Mouse (Mus musculus): ENCODE results near the gene Pigk.

Gene Pigk

DNA sequence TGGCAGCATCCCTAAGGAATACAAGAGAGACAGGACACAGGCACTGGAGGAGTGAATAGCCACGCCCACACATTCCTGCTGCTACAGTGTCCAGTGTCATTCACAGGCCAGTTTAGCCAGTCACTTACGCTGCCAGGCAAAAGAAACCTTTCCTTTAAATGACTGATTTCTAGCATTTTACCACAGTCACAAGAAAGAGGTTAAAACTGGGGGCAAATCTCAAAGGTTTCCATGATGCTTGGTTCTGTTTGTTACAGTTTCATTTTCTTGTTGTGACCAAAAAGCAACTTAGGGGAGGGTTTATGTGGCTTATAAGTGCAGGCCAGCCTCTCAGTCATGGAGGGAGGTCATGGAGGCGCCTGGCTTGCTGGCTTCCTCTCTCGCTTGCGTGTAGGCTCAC lies 193.8 kb downstream of the Pigk start:
- DNase-seq: no peak

DNA sequence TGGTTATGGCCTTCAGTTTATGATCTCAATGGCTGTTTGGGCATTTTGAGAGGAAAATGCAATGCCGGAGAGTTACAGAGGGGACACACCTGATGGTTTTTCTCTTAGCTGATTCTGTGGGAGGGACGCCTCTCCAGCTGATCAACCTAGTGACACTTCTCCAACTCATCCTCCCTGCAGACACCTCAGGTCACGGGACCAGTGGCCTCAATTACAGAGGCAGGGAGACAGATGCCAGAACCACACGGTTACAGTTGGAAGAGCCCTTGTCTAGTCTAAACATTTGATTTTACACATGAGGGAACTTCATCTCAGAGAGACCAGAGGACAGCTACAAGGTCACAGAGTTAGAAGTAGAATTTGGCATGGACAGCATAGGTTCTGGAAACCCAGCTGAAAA lies 197.7 kb downstream of the Pigk start:
- no peak for DNase-seq

GRCm38 (mm10) chr3:152912216-152913101 lies 198.6 kb downstream of the Pigk start:
- peak; percentile 45 to 65 for DNase-seq

- no peak for DNase-seq
Observed at GRCm38 (mm10) chr3:152913150-152913549, 199.2 kb downstream of the Pigk start.

DNA sequence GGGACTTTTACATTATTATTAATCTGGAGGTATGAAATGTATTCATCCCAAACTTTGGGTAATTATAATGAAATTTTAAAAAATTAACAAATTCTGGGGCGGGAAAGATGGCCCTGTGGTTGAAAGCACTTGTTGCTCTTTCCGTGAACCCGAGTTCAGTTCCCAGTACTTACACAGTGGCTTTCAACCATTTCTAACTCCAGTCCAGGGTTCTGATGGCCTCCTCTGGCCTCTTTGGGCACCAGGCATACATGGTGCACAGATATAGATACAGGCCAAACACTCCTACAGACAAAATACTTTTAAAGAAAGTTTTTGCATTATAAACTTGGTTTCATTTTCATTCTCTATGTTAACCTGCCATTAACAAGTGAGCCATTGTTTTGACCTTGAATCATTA lies 199.7 kb downstream of the Pigk start:
- no peak for DNase-seq

GRCm38 (mm10) chr3:152914376-152914775 lies 200.5 kb downstream of the Pigk start:
- DNase-seq: no peak

DNA sequence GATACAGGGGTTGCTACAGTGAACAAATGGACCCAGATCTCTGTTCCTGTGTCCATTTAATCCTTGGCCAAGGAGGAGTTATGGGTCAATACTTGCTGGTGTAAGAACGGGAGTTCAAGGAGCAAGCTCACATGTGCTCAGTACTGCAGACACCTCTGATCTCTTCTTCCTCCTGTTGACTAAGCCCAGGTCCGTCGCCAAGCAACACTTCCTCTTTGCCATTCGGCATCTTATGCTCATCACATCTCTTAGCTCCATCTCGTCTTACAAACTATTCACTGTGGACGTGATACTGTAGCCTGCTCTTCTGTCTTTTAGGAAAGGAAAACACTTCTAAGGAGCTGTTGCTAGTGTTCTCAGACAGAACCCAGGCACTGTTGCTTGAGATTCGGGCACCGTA lies 203.7 kb downstream of the Pigk start:
- DNase-seq: no peak

DNA sequence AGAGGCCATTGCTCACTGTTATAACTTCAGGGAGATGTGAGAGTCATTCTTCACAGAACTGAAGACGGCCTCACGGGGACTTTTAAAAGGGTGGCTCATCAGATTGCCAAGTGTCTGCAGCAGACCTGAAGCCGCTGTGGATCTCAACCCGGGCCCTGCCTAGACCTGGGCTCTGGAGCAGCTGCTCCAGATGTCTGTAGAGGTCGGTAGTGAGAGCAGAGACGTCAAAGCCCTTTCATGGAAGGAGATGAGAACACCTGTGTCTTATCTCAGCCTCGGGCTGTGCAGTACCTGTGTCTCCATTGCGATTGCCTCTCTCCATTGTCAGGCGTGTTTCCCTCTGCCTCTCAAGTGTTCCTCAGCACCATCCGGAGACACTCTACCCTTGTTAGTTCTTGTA lies 205.2 kb downstream of the Pigk start:
- DNase-seq: no peak

GRCm38 (mm10) chr3:152920365-152920764 lies 206.5 kb downstream of the Pigk start:
- no peak for DNase-seq

DNA sequence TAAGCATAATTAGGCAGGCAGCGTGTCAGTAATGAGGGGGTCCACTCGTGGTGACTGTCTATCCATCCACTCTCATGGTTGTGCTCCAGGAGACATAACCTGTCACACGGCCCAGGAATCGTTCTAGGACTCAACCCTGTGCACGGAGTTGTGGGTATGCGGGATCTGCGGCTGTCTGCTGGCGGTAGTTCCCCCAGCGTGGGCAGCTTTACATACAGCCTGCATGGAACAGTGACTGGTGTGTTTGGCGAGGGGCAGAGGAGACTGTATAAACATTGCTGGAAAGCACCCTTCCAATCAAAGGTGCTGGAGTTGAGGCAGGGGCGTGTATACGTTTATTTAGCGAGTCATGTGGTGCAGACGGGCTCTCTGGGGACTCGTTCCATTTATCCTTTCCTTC lies 209.6 kb downstream of the Pigk start:
- no peak for DNase-seq

- DNase-seq: no peak
Observed at GRCm38 (mm10) chr3:152925364-152925763, 211.5 kb downstream of the Pigk start.

- no peak for DNase-seq
Observed at GRCm38 (mm10) chr3:152926166-152926565, 212.3 kb downstream of the Pigk start.

GRCm38 (mm10) chr3:152928287-152928975 lies 214.5 kb downstream of the Pigk start:
- DNase-seq: peak in 1 of 2 experiments; percentile 50

- no peak for DNase-seq
Observed at GRCm38 (mm10) chr3:152929256-152929787, 215.4 kb downstream of the Pigk start.

GRCm38 (mm10) chr3:152929788-152930281 lies 215.9 kb downstream of the Pigk start:
- peak in 1 of 2 experiments; percentile 61 for DNase-seq

- DNase-seq: no peak
Observed at GRCm38 (mm10) chr3:152931354-152931753, 217.5 kb downstream of the Pigk start.

- DNase-seq: no peak
Observed at GRCm38 (mm10) chr3:152932096-152932495, 218.2 kb downstream of the Pigk start.

- no peak for DNase-seq
Observed at GRCm38 (mm10) chr3:152932544-152932943, 218.6 kb downstream of the Pigk start.

- no peak for DNase-seq
Observed at GRCm38 (mm10) chr3:152933737-152934136, 219.8 kb downstream of the Pigk start.

DNA sequence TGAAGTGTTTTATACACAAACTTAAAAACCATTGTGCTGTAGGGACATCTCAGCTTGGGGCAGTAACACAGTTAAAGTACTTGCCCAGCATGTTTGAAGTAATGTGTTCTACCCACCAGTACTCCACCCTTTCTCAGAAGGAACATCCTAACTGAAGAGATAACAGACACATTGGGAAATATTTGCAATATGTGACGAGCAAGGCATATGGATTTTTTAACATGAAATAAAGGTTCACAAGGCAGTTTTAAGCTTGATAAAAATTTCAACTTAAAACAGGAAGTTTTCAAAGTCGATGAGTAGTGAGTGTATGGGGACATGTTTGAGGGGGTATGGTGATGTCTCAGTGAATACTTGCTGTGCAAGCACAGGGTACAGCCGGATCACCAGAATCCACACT lies 222.4 kb downstream of the Pigk start:
- DNase-seq: no peak

DNA sequence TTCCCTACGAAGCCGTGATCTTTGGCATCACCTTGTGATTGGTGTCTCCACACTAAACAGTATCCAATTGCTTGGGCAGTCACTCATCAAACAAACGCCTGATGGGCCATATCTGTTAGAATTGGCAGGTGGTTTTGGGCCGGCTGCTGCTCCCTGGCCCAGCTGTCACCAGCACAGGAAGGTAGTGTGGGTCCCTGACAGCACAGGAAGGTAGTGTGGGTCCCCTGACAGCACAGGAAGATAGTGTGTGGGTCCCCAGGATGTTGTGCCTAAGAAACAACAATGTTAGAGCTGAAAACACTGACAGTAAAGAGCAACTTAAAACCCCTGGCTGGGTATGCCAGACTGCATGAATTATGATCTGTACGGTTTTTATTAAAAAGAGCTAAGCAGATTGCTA lies 227.8 kb downstream of the Pigk start:
- peak in 1 of 2 experiments; percentile 42 for DNase-seq

- DNase-seq: peak; percentile 58 to 78
Observed at GRCm38 (mm10) chr3:152942985-152943384, 229.1 kb downstream of the Pigk start.

DNA sequence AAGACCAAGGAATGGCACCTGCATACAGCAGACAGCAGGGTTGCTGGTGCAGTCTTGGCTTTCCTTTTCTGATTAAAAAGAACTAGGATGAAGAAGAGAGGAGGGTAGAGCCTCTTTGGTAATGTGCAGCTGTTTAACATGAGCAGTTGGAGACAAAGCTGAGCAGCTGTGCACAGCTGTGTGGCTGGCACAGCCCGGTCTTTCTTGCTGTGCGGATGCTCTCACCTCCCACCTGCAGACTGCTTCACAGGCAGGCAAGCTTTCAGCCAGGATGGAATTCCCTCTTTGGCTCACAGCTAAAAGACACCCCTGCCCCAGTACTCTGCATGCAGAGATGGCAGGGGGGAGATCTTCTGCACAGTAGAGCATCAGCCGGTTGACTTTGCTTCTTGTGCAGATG lies 230.9 kb downstream of the Pigk start:
- peak; percentile 53 to 65 for DNase-seq
